Mouse (Mus musculus): ENCODE measurements around the gene Nhej1. TPM values are rescaled to one million over a fixed set of nuclear protein-coding genes. Genes with fewer than 3 reads are reported as not detected.

The Nhej1 gene
- polyA plus RNA-seq, 1 experiment from 2014 or later = 8.6 TPM

DNA sequence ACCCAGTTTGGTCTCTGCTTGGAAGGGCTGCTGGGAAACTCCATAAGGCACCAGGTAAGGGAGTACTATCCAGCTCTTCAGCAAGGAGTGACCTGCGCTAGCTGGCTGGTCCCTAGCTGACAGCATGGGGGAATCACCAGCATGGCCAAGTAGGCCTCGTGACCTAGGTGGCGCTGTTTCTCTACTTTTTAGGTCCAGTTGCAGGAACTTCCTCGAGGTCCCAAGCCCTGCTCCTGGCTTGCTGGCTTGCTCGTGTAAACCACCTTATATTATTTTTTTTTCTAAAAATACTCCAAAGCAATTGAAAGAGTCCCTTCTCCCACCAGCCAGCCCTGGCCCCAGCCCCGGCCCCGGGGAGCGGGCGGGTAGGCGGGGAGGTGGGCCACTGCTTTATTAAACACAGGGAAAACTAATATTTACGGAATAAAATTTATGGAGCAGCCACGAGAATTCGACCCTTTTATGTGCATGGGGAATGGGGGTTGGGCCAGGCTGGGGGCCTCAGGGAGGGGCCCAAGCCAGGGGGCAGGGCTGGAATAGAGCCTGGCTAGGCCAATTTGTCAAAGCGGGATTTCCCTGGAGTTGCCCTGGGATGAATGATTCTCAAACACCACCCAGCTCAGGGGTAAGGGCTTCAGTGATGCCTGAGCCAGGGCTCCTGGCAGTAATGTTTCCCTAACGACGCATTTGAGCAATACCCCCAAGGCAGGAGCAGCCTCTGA lies 160.3 kb downstream of the Nhej1 start:
- Histone ChIP-seq H3K9ac (no peak overlapping the region), H3K4me1 (peaks cover 13% of the 10 kb centered on the region), H3K9me3 (no peaks in the 10 kb centered on the region), H3K4me2 (peak overlapping the region; percentile 53), H3K27me3 (replicated peaks) (no peaks in the 10 kb centered on the region), H3K4me3 (replicated peaks) (peak overlapping the region; percentile 25), H3K27ac (peak overlapping the region; percentile 85), H3K36me3 (no peaks in the 10 kb centered on the region)
- 6% methylated on average over 16 of the region's 16 CpGs for WGBS
- peak; percentile 28; the same call in 1 of the 2 replicates for ATAC-seq (ENCODE audit: insufficient read depth, low FRiP score, low read depth)

DNA sequence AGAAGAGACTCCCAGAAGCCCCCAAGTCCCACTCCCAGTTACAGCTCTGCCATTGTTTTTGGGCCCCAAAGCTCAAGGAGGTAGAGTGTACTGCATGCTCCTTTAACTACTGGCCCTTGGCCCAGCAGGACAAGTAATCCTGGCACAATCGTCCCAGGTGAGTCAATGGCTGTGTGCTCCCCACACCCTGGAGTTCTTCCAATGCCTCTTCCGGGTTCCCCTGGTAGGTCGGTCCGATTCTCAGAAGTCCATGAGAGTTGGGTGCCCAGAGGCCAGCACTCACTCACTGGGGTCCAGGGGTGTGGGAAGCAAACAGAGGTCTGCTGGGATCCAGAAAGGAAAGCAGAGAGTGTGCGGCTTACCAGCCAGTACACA lies 162.2 kb downstream of the Nhej1 start:
- Histone ChIP-seq H3K4me3 (replicated peaks) (no peak overlapping the region), H3K27ac (peak overlapping the region; percentile 80), H3K4me1 (peaks cover 10% of the 10 kb centered on the region), H3K36me3 (no peaks in the 10 kb centered on the region), H3K9ac (no peak overlapping the region), H3K9me3 (no peaks in the 10 kb centered on the region), H3K4me2 (peak overlapping the region; percentile 12; the same call in 1 of the 2 replicates), H3K27me3 (replicated peaks) (no peaks in the 10 kb centered on the region)
- peak; percentile 45; the same call in 1 of the 2 replicates for ATAC-seq (ENCODE audit: insufficient read depth, low FRiP score, low read depth)
- WGBS = 66% methylated on average over 5 of the region's 5 CpGs

DNA sequence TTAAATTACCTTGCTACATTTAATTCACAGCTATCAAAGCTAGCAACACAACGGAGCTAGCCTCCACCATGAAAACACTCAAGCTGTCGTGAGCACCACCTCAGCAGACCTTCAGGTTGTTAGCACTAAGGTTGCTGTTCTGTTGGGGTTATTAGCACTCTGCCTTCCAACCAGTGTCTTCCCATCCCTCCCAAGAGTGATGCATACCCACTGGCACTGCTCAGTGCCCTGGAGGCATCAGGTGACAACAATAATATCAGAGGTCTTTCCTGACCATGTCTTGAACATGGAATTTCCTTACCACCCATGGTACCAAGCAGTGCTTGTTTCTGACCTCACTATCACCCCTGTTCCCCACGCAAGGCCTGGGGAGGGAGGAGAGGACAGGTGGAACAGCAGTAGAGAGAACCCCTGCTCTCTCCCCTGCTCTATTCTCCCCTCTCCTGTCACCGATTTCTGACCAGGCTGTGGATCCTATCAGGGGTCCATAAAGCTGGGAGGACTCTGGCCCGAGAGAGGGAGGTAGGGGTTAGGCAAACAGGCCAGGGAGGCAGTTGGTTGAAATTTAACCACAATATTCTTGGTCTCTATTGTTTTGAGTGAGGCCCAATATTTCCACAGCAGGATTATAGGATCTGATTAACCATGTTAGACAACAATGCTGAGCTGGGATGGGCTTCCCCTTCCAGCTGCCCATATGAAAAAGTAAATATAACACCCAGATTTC lies 162.7 kb downstream of the Nhej1 start:
- no peak overlapping the region for H3K4me3 ChIP-seq (replicated peaks)
- H3K27me3 ChIP-seq (replicated peaks) = no peaks in the 10 kb centered on the region
- H3K9ac ChIP-seq = no peak overlapping the region
- H3K4me2 ChIP-seq = peak overlapping the region; percentile 13; the same call in 1 of the 2 replicates
- ATAC-seq (ENCODE audit: insufficient read depth, low FRiP score, low read depth) = peak; percentile 75
- peaks cover 5% of the 10 kb centered on the region for H3K4me1 ChIP-seq
- H3K9me3 ChIP-seq = no peaks in the 10 kb centered on the region
- H3K36me3 ChIP-seq = no peaks in the 10 kb centered on the region
- 63% methylated on average over 5 of the region's 5 CpGs for WGBS
- peak overlapping the region; percentile 80 for H3K27ac ChIP-seq

- Histone ChIP-seq H3K9me3 (no peaks in the 10 kb centered on the region), H3K9ac (no peak overlapping the region), H3K27me3 (replicated peaks) (no peaks in the 10 kb centered on the region; the same call in 1 of the 2 replicates), H3K4me1 (peaks cover 5% of the 10 kb centered on the region), H3K36me3 (no peaks in the 10 kb centered on the region), H3K27ac (peak overlapping the region; percentile 80), H3K4me2 (no peak overlapping the region), H3K4me3 (replicated peaks) (no peak overlapping the region)
- WGBS = 78% methylated on average over 7 of the region's 7 CpGs
- 0 out of 2 replicates have a peak, but pooled peaks have one; percentile 20 for ATAC-seq (ENCODE audit: insufficient read depth, low FRiP score, low read depth)
Measured at GRCm38 (mm10) chr1:74961722-74962121, 163.3 kb downstream of the Nhej1 start.

DNA sequence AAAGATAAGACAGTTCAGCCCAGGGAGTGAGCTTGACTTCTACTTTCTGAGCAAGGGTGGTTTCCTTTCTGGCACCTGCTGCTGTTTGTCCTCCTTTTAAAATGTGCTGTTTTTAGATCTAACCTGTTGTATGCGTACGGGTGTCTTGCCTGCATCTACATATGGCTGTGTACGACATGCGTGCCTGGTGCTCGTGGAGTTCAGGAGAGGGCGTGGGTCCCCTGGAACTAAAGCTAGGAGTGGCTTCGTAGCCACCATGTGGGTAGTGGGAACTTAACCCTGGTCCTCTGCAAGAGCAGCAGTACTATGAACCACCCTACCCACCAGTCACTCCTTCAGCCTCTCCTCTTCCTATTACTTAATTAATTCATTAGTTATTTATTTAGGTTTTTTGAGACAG lies 164.9 kb downstream of the Nhej1 start:
- 83% methylated on average over 7 of the region's 7 CpGs for WGBS
- peaks cover 4% of the 10 kb centered on the region for H3K27me3 ChIP-seq (replicated peaks)
- peak overlapping the region; percentile 51 for H3K27ac ChIP-seq
- H3K4me2 ChIP-seq = no peak overlapping the region
- ATAC-seq (ENCODE audit: insufficient read depth, low FRiP score, low read depth) = no peak
- no peak overlapping the region for H3K9ac ChIP-seq
- peaks cover 5% of the 10 kb centered on the region for H3K4me1 ChIP-seq
- no peak overlapping the region for H3K4me3 ChIP-seq (replicated peaks)
- no peaks in the 10 kb centered on the region for H3K36me3 ChIP-seq
- H3K9me3 ChIP-seq = no peaks in the 10 kb centered on the region

DNA sequence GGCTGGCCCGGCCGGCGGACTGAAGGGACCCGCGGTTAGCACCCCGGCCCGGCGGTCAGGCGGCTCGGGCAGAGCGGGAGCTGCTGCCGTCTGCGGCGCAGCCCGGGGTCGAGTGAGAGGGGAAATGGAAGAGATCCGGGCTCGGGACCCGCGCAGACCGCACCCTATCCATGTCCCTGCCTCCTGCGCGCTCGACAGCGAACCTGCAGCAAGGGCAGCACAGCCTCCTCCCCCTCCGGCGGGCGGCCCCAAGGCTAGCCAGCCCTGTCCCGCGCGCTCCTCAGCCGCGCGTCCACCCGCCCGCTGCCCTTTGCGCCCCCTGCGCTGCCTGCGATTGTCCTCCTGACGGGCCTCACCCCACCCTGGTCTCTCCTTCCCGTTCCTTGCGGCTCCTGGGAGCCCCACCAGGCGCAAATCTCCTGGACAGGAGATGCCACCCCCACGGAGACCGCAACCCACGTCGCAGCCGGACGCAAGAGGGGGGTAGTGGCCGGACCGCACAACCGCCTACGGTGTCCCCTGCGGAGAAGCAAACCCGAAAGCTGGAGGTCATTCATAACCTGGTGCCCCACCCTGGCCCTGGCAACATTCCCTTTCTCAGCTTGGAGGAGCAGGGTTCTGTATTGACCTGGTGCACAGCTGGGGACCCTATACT lies 173.3 kb downstream of the Nhej1 start, which contains the start of gene Ihh:
Gene Ihh (minus strand): TSS at position 117 of the 655 bp plus-strand sequence.
- 0 out of 2 replicates have a peak within 1 kb of the TSS, but pooled peaks have one; percentile 9 for H3K9ac ChIP-seq
- H3K4me3 ChIP-seq (replicated peaks) = peak within 1 kb of the TSS; percentile 49
- WGBS = 2% methylated on average over 51 of the region's 55 CpGs
- ATAC-seq (ENCODE audit: insufficient read depth, low FRiP score, low read depth) = peak; percentile 91
- H3K27me3 ChIP-seq (replicated peaks) = peaks cover 77% of the 10 kb centered on the region
- peak within 1 kb of the TSS; percentile 78 for H3K27ac ChIP-seq
- H3K36me3 ChIP-seq = no peaks in the 10 kb centered on the region
- peaks cover 29% of the 10 kb centered on the region for H3K4me1 ChIP-seq
- no peaks in the 10 kb centered on the region for H3K9me3 ChIP-seq
- H3K4me2 ChIP-seq = peak within 1 kb of the TSS; percentile 80

- peak overlapping the region; percentile 49 for H3K4me3 ChIP-seq (replicated peaks)
- peaks cover 85% of the 10 kb centered on the region for H3K27me3 ChIP-seq (replicated peaks)
- ATAC-seq (ENCODE audit: insufficient read depth, low FRiP score, low read depth) = peak; percentile 5; the same call in 1 of the 2 replicates
- peaks cover 29% of the 10 kb centered on the region for H3K4me1 ChIP-seq
- peak overlapping the region; percentile 78 for H3K27ac ChIP-seq
- 0 out of 2 replicates have a peak overlapping the region, but pooled peaks have one; percentile 9 for H3K9ac ChIP-seq
- no peaks in the 10 kb centered on the region for H3K9me3 ChIP-seq
- H3K36me3 ChIP-seq = no peaks in the 10 kb centered on the region
- WGBS = 1% methylated on average over 78 of the region's 84 CpGs
- H3K4me2 ChIP-seq = peak overlapping the region; percentile 80
Measured at GRCm38 (mm10) chr1:74950576-74951490, 174.2 kb downstream of the Nhej1 start.

GRCm38 (mm10) chr1:74950066-74950465 lies 174.9 kb downstream of the Nhej1 start:
- H3K4me2 ChIP-seq = 0 out of 2 replicates have a peak overlapping the region, but pooled peaks have one; percentile 8

GRCm38 (mm10) chr1:74949666-74950050 lies 175.3 kb downstream of the Nhej1 start:
- ATAC-seq (ENCODE audit: insufficient read depth, low FRiP score, low read depth) = no peak; the same call in 1 of the 2 replicates
- H3K4me3 ChIP-seq (replicated peaks) = peak overlapping the region; percentile 49
- peak overlapping the region; percentile 9; the same call in 1 of the 2 replicates for H3K9ac ChIP-seq
- H3K9me3 ChIP-seq = no peaks in the 10 kb centered on the region
- peaks cover 29% of the 10 kb centered on the region for H3K4me1 ChIP-seq
- H3K36me3 ChIP-seq = no peaks in the 10 kb centered on the region
- H3K4me2 ChIP-seq = peak overlapping the region; percentile 19; the same call in 1 of the 2 replicates
- peaks cover 81% of the 10 kb centered on the region for H3K27me3 ChIP-seq (replicated peaks)
- H3K27ac ChIP-seq = peak overlapping the region; percentile 78; the same call in 1 of the 2 replicates
- 3% methylated on average over 24 of the region's 24 CpGs for WGBS

More at GRCm38 (mm10) chr1:74950066-74950465, 174.9 kb downstream of the Nhej1 start:
- no peak for ATAC-seq (ENCODE audit: insufficient read depth, low FRiP score, low read depth)
- no peaks in the 10 kb centered on the region for H3K36me3 ChIP-seq
- H3K4me1 ChIP-seq = peaks cover 29% of the 10 kb centered on the region
- H3K4me3 ChIP-seq (replicated peaks) = peak overlapping the region; percentile 49
- H3K9me3 ChIP-seq = no peaks in the 10 kb centered on the region
- WGBS = 2% methylated on average over 16 of the region's 16 CpGs
- H3K9ac ChIP-seq = peak overlapping the region; percentile 9; the same call in 1 of the 2 replicates
- H3K27me3 ChIP-seq (replicated peaks) = peaks cover 81% of the 10 kb centered on the region
- peak overlapping the region; percentile 78 for H3K27ac ChIP-seq

DNA sequence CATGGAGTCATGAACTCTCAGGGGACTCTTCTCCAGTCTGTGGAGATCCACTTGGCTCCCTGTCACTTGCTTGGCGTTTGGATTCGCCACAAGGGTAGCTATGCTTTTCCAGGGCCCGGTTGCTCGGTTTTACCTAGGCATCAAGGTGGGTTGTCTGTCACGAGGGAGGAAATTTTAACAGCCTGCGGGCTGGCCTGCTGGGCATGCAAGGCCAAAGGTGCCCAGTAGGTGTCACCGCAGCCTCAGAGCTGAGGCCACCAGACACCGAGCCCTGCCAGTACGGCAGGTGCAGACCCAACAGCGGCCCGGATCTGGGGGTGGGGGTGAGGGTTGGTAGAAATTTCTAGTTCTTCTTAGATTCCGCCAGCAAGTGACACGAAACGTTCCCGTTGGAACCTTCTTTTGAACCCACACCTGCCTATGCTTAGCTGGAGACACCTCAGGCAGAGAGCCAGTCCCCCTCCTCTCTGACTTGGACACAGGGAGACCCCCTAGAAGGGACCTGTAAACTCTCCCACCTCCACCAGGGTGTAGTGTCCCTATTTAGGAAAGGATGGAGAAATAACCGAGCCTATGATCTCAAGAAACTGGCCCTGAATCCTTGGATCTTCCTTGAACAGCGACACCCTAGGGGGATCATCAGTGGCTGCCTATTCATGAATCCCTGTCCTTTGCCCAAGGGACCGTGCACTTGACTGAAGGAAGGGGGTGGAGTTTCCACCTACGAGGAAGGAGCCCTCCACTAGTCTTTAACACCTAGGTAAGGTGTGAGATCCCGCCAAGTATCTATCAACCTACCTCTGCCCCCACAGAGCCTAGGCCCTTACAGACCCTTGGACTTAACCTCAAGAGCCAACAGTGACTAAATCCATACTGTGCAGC lies 176.0 kb downstream of the Nhej1 start:
- ATAC-seq (ENCODE audit: insufficient read depth, low FRiP score, low read depth) = peak; percentile 20; the same call in 1 of the 2 replicates
- peak overlapping the region; percentile 78; the same call in 1 of the 2 replicates for H3K27ac ChIP-seq
- WGBS = 1% methylated on average over 20 of the region's 20 CpGs

More for the DNA sequence above, 176.0 kb downstream of the Nhej1 start:
- Histone ChIP-seq H3K9ac (peak overlapping the region; percentile 9; the same call in 1 of the 2 replicates), H3K9me3 (no peaks in the 10 kb centered on the region), H3K4me1 (peaks cover 29% of the 10 kb centered on the region), H3K4me2 (peak overlapping the region; percentile 74), H3K36me3 (no peaks in the 10 kb centered on the region), H3K27me3 (replicated peaks) (peaks cover 80% of the 10 kb centered on the region), H3K4me3 (replicated peaks) (peak overlapping the region; percentile 49)
